Mouse (Mus musculus) heart, adult 2 months (tissue): Measurements from ENCODE around the gene Nphs1. TPM values are rescaled to one million over a fixed set of nuclear protein-coding genes. Genes with fewer than 3 reads are reported as not detected.
"Not testable (repeated sequence)": the region's sequence is repeated elsewhere in the genome, so short reads cannot be mapped to it uniquely, and the experiment has no call there.

Experiments
- DNase-seq, 2 experiments: peaks; one replicate each; pipeline ENCODE4 v3.0.0; 2021
- H3K27ac ChIP-seq: fragments of 200-600 bp; 2 replicates; pipeline ENCODE4 v1.8.1; 2022
- H3K27me3 ChIP-seq: fragments of 200-500 bp; 2 replicates; pipeline ENCODE4 v1.6.1; 2012; ENCODE audit warnings: mild to moderate bottlenecking, low read length, inconsistent platforms, mixed read lengths; ENCODE audit not compliant: control insufficient read depth, insufficient read depth
- H3K36me3 ChIP-seq: fragments of 200-500 bp; 2 replicates; pipeline ENCODE4 v1.6.1; 2012; ENCODE audit warnings: low read length, inconsistent platforms; ENCODE audit not compliant: control insufficient read depth, insufficient read depth
- H3K4me1 ChIP-seq: fragments of 200-500 bp; 2 replicates; pipeline ENCODE4 v1.6.1; 2011; ENCODE audit warnings: low read length; ENCODE audit not compliant: control insufficient read depth, insufficient read depth
- H3K4me3 ChIP-seq: fragments of 200-600 bp; 2 replicates; pipeline ENCODE4 v1.8.1; 2022
- H3K79me2 ChIP-seq: fragments of 200-500 bp; replicated peaks from 2 replicates; pipeline ENCODE4 v1.6.1; 2012; ENCODE audit warnings: mild to moderate bottlenecking, inconsistent platforms, low read length, moderate library complexity, mixed read lengths; ENCODE audit not compliant: control insufficient read depth, insufficient read depth
- H3K9ac ChIP-seq: fragments of 200-500 bp; 2 replicates; pipeline ENCODE4 v1.6.1; 2012; ENCODE audit warnings: low read depth, mild to moderate bottlenecking, control low read depth, inconsistent platforms, low read length, mixed read lengths
- CTCF ChIP-seq: fragments of 200-600 bp; IDR thresholded peaks from 2 replicates; pipeline ENCODE4 v1.8.1; 2022; ENCODE audit warnings: antibody characterized with exemption, mild to moderate bottlenecking, moderate library complexity
- EP300 ChIP-seq: fragments of 200-500 bp; IDR thresholded peaks from 2 replicates; pipeline ENCODE4 v1.6.1; 2011; ENCODE audit warnings: low read depth, low read length, control low read depth; ENCODE audit not compliant: insufficient read depth
- POLR2A ChIP-seq: fragments of 200-500 bp; IDR thresholded peaks from 2 replicates; pipeline ENCODE4 v1.6.1; 2011; ENCODE audit warnings: mild to moderate bottlenecking, low read depth, low read length, control low read depth; ENCODE audit not compliant: insufficient read depth
- WGBS: fragments of 180-500 bp; shearing (Covaris S2); methylation state at CpG from one replicate; pipeline ENCODE4 v1.1.7; 2018; 5-methylcytosine and 5-hydroxymethylcytosine counted together
- intact Hi-C: fragments of 180-260 bp; cut with DNase I; formaldehyde crosslinking; loops from one replicate; pipeline ENCODE4 v1.15.1; 2025
- polyA plus RNA-seq: library from polyadenylated mRNA; depleted of rRNA; stranded (reverse); fragments of >200 nt; gene quantifications from 2 replicates; pipeline ENCODE4 v1.2.3, GENCODE M21; 2012
- total RNA-seq, 2 experiments: library from RNA; stranded (reverse); gene quantifications; 2 replicates each; pipeline ENCODE4 v1.2.3; 2021

Gene Nphs1
- total and polyA plus RNA-seq, 3 experiments, result 0.04 TPM; not detected in 2

DNA sequence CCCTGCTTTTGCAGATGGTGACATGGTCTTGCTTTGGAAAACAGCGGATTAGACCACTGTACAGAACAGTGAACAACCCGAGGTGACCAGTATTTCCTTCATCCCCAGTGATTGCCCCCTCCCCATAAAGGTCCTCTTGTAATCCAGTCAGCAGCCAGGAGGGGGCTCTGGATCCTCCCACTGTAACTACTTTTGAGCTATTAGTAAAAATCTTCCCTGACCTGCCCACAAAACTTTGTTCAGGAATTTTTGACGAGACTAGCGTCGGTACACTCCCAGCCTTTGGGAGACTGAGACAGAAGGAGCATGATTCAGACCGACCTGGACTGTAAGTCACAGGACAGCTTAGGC lies 32.8 kb downstream of the Nphs1 start:
- 17% methylated on average over 6 of the region's 6 CpGs for WGBS
- Histone ChIP-seq H3K27me3 (no peaks in the 10 kb centered on the region), H3K4me1 (no peaks in the 10 kb centered on the region), H3K4me3 (no peak overlapping the region), H3K36me3 (no peaks in the 10 kb centered on the region), H3K27ac (no peak overlapping the region), H3K9ac (no peak overlapping the region), H3K79me2 (no peaks in the 10 kb centered on the region)
- TF ChIP-seq CTCF (no peak), EP300 (no peak), POLR2A (no peak)
- intact Hi-C loops, result loop anchor here (5.0 kb wide), 1 partner anchor 49 kb away; no protein-coding TSS in a partner anchor
- no peak for DNase-seq

- no peaks in the 10 kb centered on the region for H3K79me2 ChIP-seq
- intact Hi-C loops, result loop anchor here (2.0 to 5.0 kb wide), 2 partner anchors 50 to 120 kb away; no protein-coding TSS in a partner anchor
- no peak overlapping the region for H3K27ac ChIP-seq
- H3K27me3 ChIP-seq, result no peaks in the 10 kb centered on the region
- TF ChIP-seq CTCF (peak; percentile 93), POLR2A (no peak), EP300 (no peak)
- H3K9ac ChIP-seq, result no peak overlapping the region
- no peak overlapping the region for H3K4me3 ChIP-seq
- peak; percentile 63 to 83 for DNase-seq
- no peaks in the 10 kb centered on the region for H3K36me3 ChIP-seq
- WGBS, result 19% methylated on average over 4 of the region's 4 CpGs
- no peaks in the 10 kb centered on the region for H3K4me1 ChIP-seq
These were observed 34.6 kb downstream of the Nphs1 start for GRCm38 (mm10) chr7:30492765-30493164.

DNA sequence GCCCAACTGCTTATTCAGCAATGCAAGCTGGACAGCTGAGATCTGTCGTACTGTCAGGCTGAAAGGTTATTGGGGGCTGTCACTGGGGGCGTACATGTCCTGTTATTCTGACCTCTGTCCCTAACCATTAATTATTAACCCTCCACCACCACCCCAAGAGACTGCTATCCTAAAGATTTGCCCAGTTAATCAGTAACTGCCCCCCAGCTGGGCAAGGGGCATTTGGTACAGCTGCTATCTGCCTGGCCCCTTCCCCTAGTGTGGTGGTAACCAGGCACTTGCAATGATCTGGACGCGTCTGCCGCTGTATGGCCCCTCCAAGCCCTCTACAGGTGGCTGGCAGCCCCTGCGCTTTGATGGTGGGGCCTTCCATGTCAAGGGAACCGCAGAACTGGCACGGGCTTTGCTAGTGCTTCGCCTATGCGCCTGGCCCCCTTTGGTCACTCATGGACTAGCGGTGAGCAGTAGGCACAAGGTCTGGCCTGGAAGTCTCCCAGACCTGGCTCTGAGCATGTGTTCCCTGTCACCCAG lies 35.4 kb downstream of the Nphs1 start, which contains the start of gene Prodh2:
TSS of gene Prodh2 (plus strand) at position 222 of the 531 bp plus-strand sequence.
- WGBS, result 56% methylated on average over 11 of the region's 11 CpGs
- intact Hi-C loops, result loop anchor here (2.0 to 5.0 kb wide), 2 partner anchors 51 to 121 kb away; no protein-coding TSS in a partner anchor
- Histone ChIP-seq H3K4me1 (no peaks in the 10 kb centered on the region), H3K4me3 (no peak within 1 kb of the TSS), H3K27ac (no peak within 1 kb of the TSS), H3K36me3 (no peaks in the 10 kb centered on the region), H3K27me3 (no peaks in the 10 kb centered on the region), H3K9ac (no peak within 1 kb of the TSS), H3K79me2 (no peaks in the 10 kb centered on the region)
- no peak for DNase-seq
- TF ChIP-seq CTCF, result no peak
- no peak for TF ChIP-seq POLR2A
- no peak for TF ChIP-seq EP300

GRCm38 (mm10) chr7:30495506-30496042 lies 37.5 kb downstream of the Nphs1 start:
- H3K9ac ChIP-seq, H3K27me3 ChIP-seq, intact Hi-C loops: not testable (repeated sequence)

DNA sequence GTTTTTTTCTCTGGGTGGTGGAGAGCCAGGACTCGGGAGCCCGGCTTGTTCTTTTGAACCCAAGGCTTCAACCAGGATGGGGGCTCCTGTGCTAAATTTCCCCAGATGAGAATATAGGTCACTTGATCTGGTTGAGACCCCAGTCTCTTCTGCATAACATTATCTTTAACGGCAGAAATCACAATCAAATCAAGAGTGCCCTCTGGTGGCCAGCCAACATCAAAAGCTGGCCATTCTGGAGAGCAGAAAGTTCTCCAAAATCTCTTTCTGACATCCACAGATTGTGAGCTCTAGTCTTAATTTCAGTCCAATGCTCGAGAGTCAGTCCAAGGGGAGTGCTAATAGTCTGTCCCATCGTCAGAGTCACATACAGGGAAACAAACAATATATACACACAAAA lies 43.0 kb downstream of the Nphs1 start:
- not testable (repeated sequence) for H3K9ac ChIP-seq
- TF ChIP-seq CTCF, result peak; percentile 19; the same call in 1 of the 2 replicates

More at GRCm38 (mm10) chr7:30495506-30496042, 37.5 kb downstream of the Nphs1 start:
- H3K4me1 ChIP-seq, H3K4me3 ChIP-seq, H3K36me3 ChIP-seq, H3K79me2 ChIP-seq, H3K27ac ChIP-seq, DNase-seq: not testable (repeated sequence)
- 45% methylated on average over 5 of the region's 5 CpGs for WGBS

DNA sequence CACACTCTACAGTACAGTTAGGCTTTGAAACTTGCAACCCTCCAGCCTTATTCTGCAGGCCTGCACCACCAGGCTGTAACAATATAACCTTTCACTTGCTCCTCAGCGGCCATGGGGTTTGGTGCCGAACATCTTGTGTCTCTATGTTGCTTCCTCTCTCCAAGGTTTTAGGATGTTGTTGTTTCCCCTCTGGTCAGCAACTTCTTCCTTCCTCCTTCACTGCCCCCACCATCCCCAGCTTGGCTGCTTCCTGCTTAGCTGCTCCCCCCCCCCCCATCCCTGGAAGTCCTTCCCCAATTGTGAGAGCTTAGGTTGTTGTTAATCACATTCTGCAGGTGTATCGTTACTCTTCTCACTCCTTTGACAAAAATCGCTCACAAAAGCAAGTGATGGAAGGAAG lies 49.9 kb downstream of the Nphs1 start:
- Histone ChIP-seq H3K27ac (no peak overlapping the region), H3K4me3 (no peak overlapping the region), H3K27me3 (no peaks in the 10 kb centered on the region), H3K36me3 (no peaks in the 10 kb centered on the region), H3K9ac (no peak overlapping the region), H3K79me2 (no peaks in the 10 kb centered on the region), H3K4me1 (no peaks in the 10 kb centered on the region)
- intact Hi-C loops, result no loop called here
- WGBS, result 47% methylated on average over 4 of the region's 4 CpGs
- TF ChIP-seq POLR2A (no peak), CTCF (no peak), EP300 (no peak)
- DNase-seq, result no peak

More for the DNA sequence above, 43.0 kb downstream of the Nphs1 start:
- H3K79me2 ChIP-seq, H3K27me3 ChIP-seq, H3K36me3 ChIP-seq, intact Hi-C loops, H3K27ac ChIP-seq, H3K4me1 ChIP-seq, DNase-seq, H3K4me3 ChIP-seq: not testable (repeated sequence)
- 72% methylated on average over 5 of the region's 5 CpGs for WGBS
